In the genomic region with DNA sequence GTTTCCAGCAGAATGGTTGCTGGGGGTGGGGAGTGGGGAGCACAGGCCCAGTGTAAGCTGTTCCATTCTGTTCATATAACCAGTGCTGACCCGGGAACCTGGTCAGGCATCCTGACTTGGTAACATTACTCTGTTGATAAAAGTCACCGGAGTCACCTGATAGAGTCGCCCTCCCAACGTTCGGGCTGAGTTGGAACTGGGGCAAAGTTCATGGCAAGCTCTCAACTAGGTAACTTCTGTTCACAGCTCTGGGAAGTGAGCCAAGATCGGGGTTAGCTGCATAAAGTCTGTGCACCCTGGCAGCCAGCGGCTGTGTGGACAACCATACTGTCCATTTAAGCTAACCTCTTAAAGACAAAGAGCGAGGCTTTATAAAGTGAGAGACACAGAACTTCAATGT, we compare ENCODE assay signal across 11 mouse cellular contexts. TPM values are rescaled to one million over a fixed set of nuclear protein-coding genes. Genes with fewer than 3 reads are reported as not detected.
A peak's percentile ranks its signal among the peaks of the same experiment; 100 is the strongest.
DNase-seq lines count a peak whose midpoint lies in the region; ATAC-seq and TF ChIP-seq lines count a peak whose summit lies in the region.
"Not testable (repeated sequence)": the region's sequence is repeated elsewhere in the genome, so short reads cannot be mapped to it uniquely, and the experiment has no call there.
"Had no signal": no experiment of that assay in that cellular context is flagged by ENCODE, and none has a peak within 500 bp of the region (broad histone marks: within the 10 kb centered on the region; RNA-seq: fewer than 3 reads in every experiment).

No protein-coding gene starts in this region.

- 11% methylated on average over 8 of the region's 8 CpGs for WGBS in heart, embryonic 14.5 days
- 30% methylated on average over 8 of the region's 8 CpGs for WGBS in intestine, postnatal 0 days
- WGBS in lung, embryonic 15.5 days, result 24% methylated on average over 8 of the region's 8 CpGs

- H3K9me3 ChIP-seq in heart, embryonic 14.5 days (ENCODE audit: control insufficient read depth, low read length); intestine, postnatal 0 days (ENCODE audit: control insufficient read depth); lung, embryonic 15.5 days: not testable (repeated sequence)

- not testable (repeated sequence) for H3K4me3 ChIP-seq in heart, embryonic 14.5 days (ENCODE audit: control insufficient read depth in 1 of 2, insufficient read depth in 1 of 2, low read depth in 1 of 2, low read length in 2 of 2); intestine, postnatal 0 days (ENCODE audit: low read depth, low read length); lung, embryonic 15.5 days

- H3K4me1 ChIP-seq in heart, embryonic 14.5 days (ENCODE audit: control insufficient read depth in 2 of 2, insufficient read depth in 2 of 2, low read length in 2 of 2), result peaks cover 14 to 22% of the 10 kb centered on the region in 2 experiments
- not testable (repeated sequence) for H3K4me1 ChIP-seq in intestine, postnatal 0 days (replicated peaks; ENCODE audit: control insufficient read depth, insufficient read depth, low read length)
- H3K4me1 ChIP-seq in lung, embryonic 15.5 days, result peaks cover 11% of the 10 kb centered on the region

- not testable (repeated sequence) for H3K36me3 ChIP-seq in heart, embryonic 14.5 days (ENCODE audit: control insufficient read depth, insufficient read depth, low read length); intestine, postnatal 0 days (ENCODE audit: control insufficient read depth, insufficient read depth); lung, embryonic 15.5 days

- not testable (repeated sequence) for TF ChIP-seq CTCF in intestine, postnatal 0 days (IDR thresholded peaks at IDR 0.05; ENCODE audit: low read depth)

- not testable (repeated sequence) for H3K9ac ChIP-seq in heart, embryonic 14.5 days (ENCODE audit: low read length); intestine, postnatal 0 days (ENCODE audit: low read depth, low read length); lung, embryonic 15.5 days

- peak overlapping the region; percentile 66 to 76 for H3K27ac ChIP-seq in heart, embryonic 14.5 days (replicated peaks in 1 of 2; ENCODE audit: control insufficient read depth in 1 of 2, insufficient read depth in 1 of 2, low read depth in 2 of 2, low read length in 2 of 2)
- peak overlapping the region; percentile 77 for H3K27ac ChIP-seq in intestine, postnatal 0 days (ENCODE audit: low read depth, low read length)
- H3K27ac ChIP-seq in lung, embryonic 15.5 days, result not testable (repeated sequence)

- not testable (repeated sequence) for H3K27me3 ChIP-seq in heart, embryonic 14.5 days (ENCODE audit: control insufficient read depth, insufficient read depth, low read length); intestine, postnatal 0 days (replicated peaks; ENCODE audit: control insufficient read depth, insufficient read depth, low read length); lung, embryonic 15.5 days

- peak; percentile 65 for ATAC-seq in heart, embryonic 14.5 days (ENCODE audit: insufficient number of reproducible peaks, insufficient read depth, low FRiP score, low read depth)
- peak; percentile 87 for ATAC-seq in intestine, postnatal 0 days
- ATAC-seq in lung, embryonic 15.5 days (ENCODE audit: borderline replicate concordance, extremely low read depth, low FRiP score, low TSS enrichment), result peak; percentile 49

- H3K4me2 ChIP-seq in heart, embryonic 14.5 days (ENCODE audit: low read length), result peak overlapping the region; percentile 43; the same call in 1 of the 2 replicates
- H3K4me2 ChIP-seq in intestine, postnatal 0 days (replicated peaks; ENCODE audit: low read depth); lung, embryonic 15.5 days: not testable (repeated sequence)

- DNase-seq in adrenal gland, adult (ENCODE audit: inconsistent age in 2 of 2, low spot score in 1 of 2), result peak; percentile 79 to 82
- DNase-seq in gastrocnemius, adult 18-20 months (ENCODE audit: low spot score), result peak; percentile 84
- DNase-seq in kidney, postnatal 4 days, result peak; percentile 70 to 83
- DNase-seq in ovary, adult 18-20 months (ENCODE audit: low spot score), result peak; percentile 15
- DNase-seq in urinary bladder, postnatal 25 days (ENCODE audit: low spot score), result peak; percentile 58

RNA-seq across cellular contexts. Expression of a gene that starts 10.1 kb away (rescaled TPM):
- total RNA-seq in gastrocnemius, adult 18-20 months (2021), result 1 to 10 TPM; 3.1 to 3.3 TPM
- polyA plus RNA-seq in heart, embryonic 14.5 days (2014; fragmentation: Nextera tagmentation; extraction: Ambion mirVana), result 30.0 and 31.9 TPM in 2 replicates
- 251 and 267 TPM in 2 replicates for polyA plus RNA-seq in intestine, postnatal 0 days (2015; fragmentation: Nextera tagmentation; extraction: Ambion mirVana)
- polyA plus RNA-seq in lung, embryonic 15.5 days (2015; fragmentation: Nextera tagmentation; extraction: Ambion mirVana), result 85.5 and 92.8 TPM in 2 replicates

RNA-seq across cellular contexts. Expression of a gene that starts 11.6 kb away (rescaled TPM):
- total RNA-seq in gastrocnemius, adult 18-20 months (2021), result 10 to 100 TPM; 17.0 to 23.3 TPM
- polyA plus RNA-seq in heart, embryonic 14.5 days (2014; fragmentation: Nextera tagmentation; extraction: Ambion mirVana), result 79.5 and 81.2 TPM in 2 replicates
- polyA plus RNA-seq in intestine, postnatal 0 days (2015; fragmentation: Nextera tagmentation; extraction: Ambion mirVana), result 63.7 and 69.3 TPM in 2 replicates
- polyA plus RNA-seq in lung, embryonic 15.5 days (2015; fragmentation: Nextera tagmentation; extraction: Ambion mirVana), result 36.2 and 41.2 TPM in 2 replicates

RNA-seq across cellular contexts. Expression of a gene that starts 14.6 kb away (rescaled TPM):
- not detected for total RNA-seq in gastrocnemius, adult 18-20 months (2021)
- not detected in 2 replicates for polyA plus RNA-seq in heart, embryonic 14.5 days (2014; fragmentation: Nextera tagmentation; extraction: Ambion mirVana)
- 0.04 TPM in 1 of 2 replicates, not detected in the other for polyA plus RNA-seq in intestine, postnatal 0 days (2015; fragmentation: Nextera tagmentation; extraction: Ambion mirVana)
- not detected in 2 replicates for polyA plus RNA-seq in lung, embryonic 15.5 days (2015; fragmentation: Nextera tagmentation; extraction: Ambion mirVana)
- polyA plus RNA-seq: hindbrain, embryonic 13.5 days; limb, embryonic 11.5 days; midbrain, embryonic 16.5 days had no signal

RNA-seq across cellular contexts. Expression of a gene that starts 38.9 kb away (rescaled TPM):
- under 1 TPM; 0.07 to 0.14 TPM for total RNA-seq in gastrocnemius, adult 18-20 months (2021)
- polyA plus RNA-seq in heart, embryonic 14.5 days (2014; fragmentation: Nextera tagmentation; extraction: Ambion mirVana), result 0.30 and 0.32 TPM in 2 replicates
- polyA plus RNA-seq in intestine, postnatal 0 days (2015; fragmentation: Nextera tagmentation; extraction: Ambion mirVana), result 45.2 and 53.8 TPM in 2 replicates
- 0.44 and 0.50 TPM in 2 replicates for polyA plus RNA-seq in lung, embryonic 15.5 days (2015; fragmentation: Nextera tagmentation; extraction: Ambion mirVana)

RNA-seq across cellular contexts. Expression of a gene that starts 39.5 kb away (rescaled TPM):
- total RNA-seq in gastrocnemius, adult 18-20 months (2021), result not detected
- polyA plus RNA-seq in heart, embryonic 14.5 days (2014; fragmentation: Nextera tagmentation; extraction: Ambion mirVana), result not detected in 2 replicates
- not detected in 2 replicates for polyA plus RNA-seq in intestine, postnatal 0 days (2015; fragmentation: Nextera tagmentation; extraction: Ambion mirVana)
- not detected in 2 replicates for polyA plus RNA-seq in lung, embryonic 15.5 days (2015; fragmentation: Nextera tagmentation; extraction: Ambion mirVana)
- polyA plus RNA-seq: hindbrain, embryonic 13.5 days; limb, embryonic 11.5 days; midbrain, embryonic 16.5 days had no signal

Comparison
In these comparisons a context has a peak if more than half of its experiments do, and no peak if none do; other contexts are left out.
1. DNase-seq: peak in every context shown above with its lines; median percentile 84 in gastrocnemius, adult 18-20 months; 80 in adrenal gland, adult; 76 in kidney, postnatal 4 days; 58 in urinary bladder, postnatal 25 days; 15 in ovary, adult 18-20 months.